8 mouse cellular contexts compared by ENCODE assay signal in genomic region chrX:21828975-21829374, GRCm38 (mm10).
DNase-seq lines count a peak whose midpoint lies in the region; ATAC-seq lines count a peak whose summit lies in the region.

No protein-coding gene starts in this region.

- peak; percentile 9 to 17 for DNase-seq in adrenal gland, adult 18-20 months (ENCODE audit: low spot score in 2 of 2)
- DNase-seq in adrenal gland, postnatal 4 days (ENCODE audit: low spot score in 2 of 2) = no peak
- peak; percentile 2 to 13 for DNase-seq in kidney, adult 8-10 months
- peak; percentile 21 for DNase-seq in ZHBTc4 (ENCODE audit: low read depth, low spot score)
- peak; percentile 23 for DNase-seq in heart, postnatal 4 days
- peak; percentile 3 for DNase-seq in retina, postnatal 1 day

- H3K4me2 ChIP-seq in kidney, embryonic 14.5 days (replicated peaks; ENCODE audit: low read depth, low read length) = no peak overlapping the region

- H3K4me1 ChIP-seq in kidney, embryonic 14.5 days (ENCODE audit: control insufficient read depth, insufficient read depth, low read length) = no peaks in the 10 kb centered on the region

- no peaks in the 10 kb centered on the region for H3K9me3 ChIP-seq in kidney, embryonic 14.5 days (ENCODE audit: control insufficient read depth, low read length)

- no peak for ATAC-seq in kidney, embryonic 14.5 days (ENCODE audit: low FRiP score, low TSS enrichment)
- ATAC-seq in megakaryocyte, adult 5-6 weeks (ENCODE audit: poor library complexity, severe bottlenecking) = no peak

- no peak overlapping the region for H3K27ac ChIP-seq in kidney, embryonic 14.5 days (ENCODE audit: low read depth, low read length)

- no peak overlapping the region for H3K4me3 ChIP-seq in kidney, embryonic 14.5 days (ENCODE audit: low read length)

- H3K36me3 ChIP-seq in kidney, embryonic 14.5 days (ENCODE audit: control insufficient read depth, insufficient read depth, low read length) = no peaks in the 10 kb centered on the region

- H3K27me3 ChIP-seq in kidney, embryonic 14.5 days (ENCODE audit: control insufficient read depth, insufficient read depth, low read length) = no peaks in the 10 kb centered on the region

- H3K9ac ChIP-seq in kidney, embryonic 14.5 days (ENCODE audit: low read depth, low read length) = no peak overlapping the region

Comparison
In these comparisons a context has a peak if more than half of its experiments do, and no peak if none do; other contexts are left out.
1. DNase-seq: peak in adrenal gland, adult 18-20 months (2 of 2), kidney, adult 8-10 months (2 of 2), ZHBTc4 (single experiment), heart, postnatal 4 days (single experiment) and retina, postnatal 1 day (single experiment); none in adrenal gland, postnatal 4 days (0 of 2).